Mouse (Mus musculus) forelimb bud, embryonic 11.5 days (tissue): Measurements from ENCODE around the gene Tnfrsf11a.
A peak's percentile ranks its signal among the peaks of the same experiment; 100 is the strongest.

ENCODE experiments used
- DNase-seq: peaks from one replicate; pipeline ENCODE4 v3.0.0-alpha.2; 2012; ENCODE audit warnings: low read depth, low spot score

The Tnfrsf11a gene

GRCm38 (mm10) chr1:105827786-105828345, 47.3 kb downstream of the Tnfrsf11a start:
- no peak for DNase-seq

- no peak for DNase-seq
These were observed 48.7 kb downstream of the Tnfrsf11a start for GRCm38 (mm10) chr1:105829171-105829570.

- DNase-seq, result no peak
These were observed 52.3 kb downstream of the Tnfrsf11a start for GRCm38 (mm10) chr1:105832784-105833183.

GRCm38 (mm10) chr1:105842950-105843349, 62.4 kb downstream of the Tnfrsf11a start:
- no peak for DNase-seq

GRCm38 (mm10) chr1:105843386-105843785, 62.9 kb downstream of the Tnfrsf11a start:
- peak; percentile 26 for DNase-seq

GRCm38 (mm10) chr1:105843856-105844255, 63.3 kb downstream of the Tnfrsf11a start:
- no peak for DNase-seq

- DNase-seq, result no peak
These were observed 64.0 kb downstream of the Tnfrsf11a start for GRCm38 (mm10) chr1:105844341-105845006.

GRCm38 (mm10) chr1:105846431-105846830, 65.9 kb downstream of the Tnfrsf11a start:
- DNase-seq, result no peak

- DNase-seq, result no peak
These were observed 68.3 kb downstream of the Tnfrsf11a start for GRCm38 (mm10) chr1:105848806-105849205.

- no peak for DNase-seq
These were observed 70.8 kb downstream of the Tnfrsf11a start for GRCm38 (mm10) chr1:105851341-105851740.

- no peak for DNase-seq
These were observed 79.2 kb downstream of the Tnfrsf11a start for GRCm38 (mm10) chr1:105859740-105860139.

GRCm38 (mm10) chr1:105876589-105876988, 96.1 kb downstream of the Tnfrsf11a start:
- no peak for DNase-seq

GRCm38 (mm10) chr1:105877808-105878207, 97.3 kb downstream of the Tnfrsf11a start:
- no peak for DNase-seq

GRCm38 (mm10) chr1:105878416-105878815, 97.9 kb downstream of the Tnfrsf11a start:
- no peak for DNase-seq

GRCm38 (mm10) chr1:105880555-105881304, 100.2 kb downstream of the Tnfrsf11a start:
- peak; percentile 44 for DNase-seq

- no peak for DNase-seq
These were observed 100.9 kb downstream of the Tnfrsf11a start for GRCm38 (mm10) chr1:105881466-105881865.

- DNase-seq, result no peak
These were observed 103.0 kb downstream of the Tnfrsf11a start for GRCm38 (mm10) chr1:105883498-105883897.

- no peak for DNase-seq
These were observed 104.6 kb downstream of the Tnfrsf11a start for GRCm38 (mm10) chr1:105885101-105885500.

- no peak for DNase-seq
These were observed 105.1 kb downstream of the Tnfrsf11a start for GRCm38 (mm10) chr1:105885575-105885974.

GRCm38 (mm10) chr1:105886358-105886757, 105.8 kb downstream of the Tnfrsf11a start:
- no peak for DNase-seq

GRCm38 (mm10) chr1:105891032-105891725, 110.7 kb downstream of the Tnfrsf11a start:
- DNase-seq, result peak; percentile 73

GRCm38 (mm10) chr1:105895019-105895418, 114.5 kb downstream of the Tnfrsf11a start:
- no peak for DNase-seq
